1 mouse cellular context compared by ENCODE assay signal in genomic region chr17:35859835-35860234, GRCm38 (mm10).
TF ChIP-seq lines count a peak whose summit lies in the region.

No protein-coding gene starts in this region.

TF ChIP-seq in MEL, 35 proteins besides CTCF, POLR2A, EP300 and RAD21:
- TF ChIP-seq MXI1 (IDR thresholded peaks at IDR 0.05; ENCODE audit: low read depth, low read length) (no peak), POLR2AphosphoS2 (IDR thresholded peaks at IDR 0.05; ENCODE audit: low read length) (0 out of 2 replicates have a peak, but pooled peaks have one; percentile 15)
